Mouse (Mus musculus) induced T-regulatory cell, adult 2 months (primary cell): Measurements from ENCODE around the gene AU040320.

Source experiments
- DNase-seq: peaks from one replicate; pipeline ENCODE4 v3.0.0-alpha.2; 2012; ENCODE audit warnings: low read depth

Gene AU040320

GRCm38 (mm10) chr4:126750046-126750683, 3.2 kb upstream of the AU040320 start:
- DNase-seq, result no peak

GRCm38 (mm10) chr4:126750863-126751555, 2.3 kb upstream of the AU040320 start:
- DNase-seq, result no peak

GRCm38 (mm10) chr4:126751556-126752023, 1.8 kb upstream of the AU040320 start:
- no peak for DNase-seq

- no peak for DNase-seq
Measured at GRCm38 (mm10) chr4:126752024-126752607, 1.2 kb upstream of the AU040320 start.

- peak; percentile 78 for DNase-seq
Measured at GRCm38 (mm10) chr4:126752608-126753141, 669 bp upstream of the AU040320 start.

GRCm38 (mm10) chr4:126754231-126754611, 877 bp downstream of the AU040320 start:
- DNase-seq, result no peak

GRCm38 (mm10) chr4:126754736-126755374, 1.5 kb downstream of the AU040320 start:
- no peak for DNase-seq

- DNase-seq, result no peak
Measured at GRCm38 (mm10) chr4:126756766-126757165, 3.4 kb downstream of the AU040320 start.

GRCm38 (mm10) chr4:126758299-126758698, 5.0 kb downstream of the AU040320 start:
- DNase-seq, result no peak

- DNase-seq, result no peak
Measured at GRCm38 (mm10) chr4:126759435-126759834, 6.1 kb downstream of the AU040320 start.

- no peak for DNase-seq
Measured at GRCm38 (mm10) chr4:126762586-126763359, 9.4 kb downstream of the AU040320 start.

GRCm38 (mm10) chr4:126763483-126763882, 10.1 kb downstream of the AU040320 start:
- no peak for DNase-seq

GRCm38 (mm10) chr4:126769800-126770563, 16.6 kb downstream of the AU040320 start:
- no peak for DNase-seq

- no peak for DNase-seq
Measured at GRCm38 (mm10) chr4:126770831-126771230, 17.5 kb downstream of the AU040320 start.

- DNase-seq, result no peak
Measured at GRCm38 (mm10) chr4:126773871-126774270, 20.5 kb downstream of the AU040320 start.

GRCm38 (mm10) chr4:126775182-126775581, 21.8 kb downstream of the AU040320 start:
- DNase-seq, result no peak

- no peak for DNase-seq
Measured at GRCm38 (mm10) chr4:126779148-126779581, 25.8 kb downstream of the AU040320 start.

GRCm38 (mm10) chr4:126779826-126780775, 26.8 kb downstream of the AU040320 start:
- DNase-seq, result no peak

GRCm38 (mm10) chr4:126781871-126782270, 28.5 kb downstream of the AU040320 start:
- DNase-seq, result no peak

GRCm38 (mm10) chr4:126782512-126782911, 29.2 kb downstream of the AU040320 start:
- no peak for DNase-seq
